37 mouse cellular contexts compared by ENCODE assay signal in genomic region chr16:55312106-55312505, GRCm38 (mm10). TPM values are rescaled to one million over a fixed set of nuclear protein-coding genes. Genes with fewer than 3 reads are reported as not detected.
"Had no signal": no experiment of that assay in that cellular context is flagged by ENCODE, and none has a peak within 500 bp of the region (broad histone marks: within the 10 kb centered on the region; RNA-seq: fewer than 3 reads in every experiment).

No protein-coding gene starts in this region.

- H3K4me2 ChIP-seq: limb, embryonic 12.5 days; limb, embryonic 13.5 days; limb, embryonic 15.5 days; liver, embryonic 11.5 days; liver, embryonic 12.5 days; liver, embryonic 13.5 days; liver, embryonic 15.5 days; lung, embryonic 14.5 days; lung, embryonic 15.5 days; midbrain, embryonic 12.5 days; midbrain, embryonic 13.5 days; midbrain, embryonic 15.5 days; neural tube, embryonic 12.5 days; neural tube, embryonic 13.5 days had no signal

- H3K4me3 ChIP-seq: limb, embryonic 10.5 days; limb, embryonic 12.5 days; limb, embryonic 13.5 days; limb, embryonic 15.5 days; liver, embryonic 12.5 days; liver, embryonic 13.5 days; liver, embryonic 15.5 days; lung, embryonic 15.5 days; megakaryocyte, embryonic 14.5 days; midbrain, embryonic 12.5 days; midbrain, embryonic 13.5 days; midbrain, embryonic 15.5 days; myocyte; neural tube, embryonic 12.5 days; neural tube, embryonic 13.5 days had no signal

- H3K27ac ChIP-seq: limb, embryonic 10.5 days; limb, embryonic 12.5 days; limb, embryonic 13.5 days; limb, embryonic 15.5 days; liver, embryonic 12.5 days; liver, embryonic 13.5 days; liver, embryonic 14.5 days; liver, embryonic 15.5 days; lung, embryonic 15.5 days; macrophage; midbrain, embryonic 12.5 days; midbrain, embryonic 13.5 days; midbrain, embryonic 15.5 days; neural tube, embryonic 12.5 days; neural tube, embryonic 13.5 days had no signal

- H3K9me3 ChIP-seq: limb, embryonic 10.5 days; limb, embryonic 12.5 days; limb, embryonic 13.5 days; limb, embryonic 15.5 days; liver, embryonic 12.5 days; liver, embryonic 13.5 days; liver, embryonic 15.5 days; lung, embryonic 15.5 days; megakaryocyte, embryonic 14.5 days; midbrain, embryonic 12.5 days; midbrain, embryonic 13.5 days; midbrain, embryonic 15.5 days; neural tube, embryonic 12.5 days; neural tube, embryonic 13.5 days had no signal

- H3K36me3 ChIP-seq: limb, embryonic 10.5 days; limb, embryonic 12.5 days; limb, embryonic 13.5 days; limb, embryonic 15.5 days; liver, embryonic 12.5 days; liver, embryonic 13.5 days; liver, embryonic 15.5 days; lung, embryonic 15.5 days; midbrain, embryonic 12.5 days; midbrain, embryonic 13.5 days; midbrain, embryonic 15.5 days; neural tube, embryonic 12.5 days; neural tube, embryonic 13.5 days had no signal

- H3K27me3 ChIP-seq: limb, embryonic 12.5 days; limb, embryonic 13.5 days; limb, embryonic 15.5 days; liver, embryonic 12.5 days; liver, embryonic 13.5 days; liver, embryonic 15.5 days; lung, embryonic 15.5 days; megakaryocyte, embryonic 14.5 days; midbrain, embryonic 12.5 days; midbrain, embryonic 13.5 days; midbrain, embryonic 15.5 days; neural tube, embryonic 12.5 days; neural tube, embryonic 13.5 days had no signal

- DNase-seq: left cerebral cortex, postnatal 4 days; liver; liver, embryonic 13.5 days; liver, postnatal 0 days; lung, adult 18-20 months; lung, adult 2 months; lung, embryonic 14.5 days; lung, postnatal 10 days; lung, postnatal 14 days; lung, postnatal 36 days; lung, postnatal 4 days; midbrain, embryonic 14.5 days had no signal

- H3K9ac ChIP-seq: limb, embryonic 12.5 days; limb, embryonic 13.5 days; limb, embryonic 15.5 days; liver, embryonic 12.5 days; liver, embryonic 13.5 days; liver, embryonic 14.5 days; liver, embryonic 15.5 days; liver, postnatal 0 days; lung, embryonic 14.5 days; lung, embryonic 15.5 days; midbrain, embryonic 12.5 days; midbrain, embryonic 13.5 days; midbrain, embryonic 15.5 days; neural tube, embryonic 12.5 days; neural tube, embryonic 13.5 days had no signal

- H3K4me1 ChIP-seq: limb, embryonic 15.5 days; liver, embryonic 12.5 days; liver, embryonic 13.5 days; liver, embryonic 15.5 days; lung, embryonic 15.5 days; megakaryocyte, embryonic 14.5 days; midbrain, embryonic 12.5 days; midbrain, embryonic 15.5 days; neural tube, embryonic 12.5 days had no signal

- ATAC-seq: liver, embryonic 12.5 days; liver, postnatal 0 days; lung, postnatal 0 days; midbrain, embryonic 13.5 days; midbrain, embryonic 15.5 days; midbrain, embryonic 16.5 days had no signal

RNA-seq across cellular contexts. Expression of gene Zpld1, which starts 14.3 kb away (rescaled TPM):
- total RNA-seq: liver, adult 2 months; megakaryocyte progenitor cell, adult 5-6 weeks; megakaryocyte, adult 5-6 weeks; megakaryocyte-erythroid progenitor cell, adult 5-6 weeks; monocyte, adult 5-6 weeks had no signal
- polyA plus RNA-seq: liver, adult 2 months; liver, embryonic 11.5 days; liver, embryonic 12.5 days; liver, embryonic 13.5 days; liver, embryonic 14.5 days; liver, embryonic 15.5 days; liver, embryonic 16.5 days; liver, postnatal 0 days; lung, postnatal 0 days; macrophage had no signal
